Mouse (Mus musculus): Measurements from ENCODE around the gene Klrc3.

- TF ChIP-seq POLR2A (IDR thresholded peaks at IDR 0.05; ENCODE audit: insufficient read depth, low read depth, low read length) (no peak), CTCF (IDR thresholded peaks at IDR 0.05; ENCODE audit: insufficient read depth, low read depth, low read length) (no peak)
These were observed 19.4 kb downstream of the Klrc3 start, which contains the start of gene Klrk1 for GRCm38 (mm10) chr6:129623735-129624134.

Data from olfactory bulb, adult 2 months (tissue).